Mouse (Mus musculus): ENCODE measurements at regions not wholly inside any gene's neighbourhood (a gene's known extent, or its start where the extent isn't known, plus 50 kb on each side); places are given as distances from the start of the nearest gene placed in this dataset.
A peak's percentile ranks its signal among the peaks of the same experiment; 100 is the strongest.

DNA sequence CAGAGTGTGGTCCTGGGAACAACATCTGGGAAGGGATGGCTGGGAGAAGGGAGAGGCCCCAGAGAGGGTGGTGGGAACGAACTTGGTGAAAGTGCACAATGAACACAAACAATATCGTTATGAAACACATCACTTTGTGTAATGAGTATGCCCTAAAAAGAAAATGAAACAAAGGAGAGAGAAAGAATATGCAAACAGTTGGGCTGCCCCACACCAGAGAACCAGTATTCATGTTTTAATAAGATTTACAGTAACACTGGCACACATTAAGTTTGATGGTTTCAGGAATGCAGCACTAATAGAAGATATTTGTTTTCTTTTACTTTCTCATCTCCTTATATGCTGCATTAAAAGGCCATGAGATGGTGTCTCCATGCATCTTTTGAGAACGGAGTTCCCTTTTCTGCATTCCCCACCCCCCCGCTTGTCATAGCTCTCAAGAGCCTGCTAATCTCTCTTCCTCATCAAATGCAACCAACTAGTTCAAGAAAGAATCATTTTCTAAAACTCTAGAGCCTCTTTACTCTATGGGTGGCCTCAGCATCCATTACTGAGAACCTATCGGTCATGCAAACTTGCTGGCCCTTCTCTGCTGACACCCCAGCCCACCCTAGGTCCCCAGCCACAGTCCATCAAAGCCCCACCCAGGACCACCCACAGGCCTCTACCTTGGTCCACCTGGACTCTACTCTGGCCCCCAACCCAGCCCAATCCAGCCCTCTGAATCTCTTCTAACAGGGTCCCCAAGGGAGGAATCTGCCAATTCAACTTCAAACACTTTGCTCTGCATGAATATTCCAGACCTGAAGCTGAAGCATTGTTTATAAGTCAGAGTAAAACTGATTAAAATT, 379.0 kb upstream of the Nrp1 start:
- no peak for DNase-seq (ENCODE audit: low spot score in 2 of 2)

DNA sequence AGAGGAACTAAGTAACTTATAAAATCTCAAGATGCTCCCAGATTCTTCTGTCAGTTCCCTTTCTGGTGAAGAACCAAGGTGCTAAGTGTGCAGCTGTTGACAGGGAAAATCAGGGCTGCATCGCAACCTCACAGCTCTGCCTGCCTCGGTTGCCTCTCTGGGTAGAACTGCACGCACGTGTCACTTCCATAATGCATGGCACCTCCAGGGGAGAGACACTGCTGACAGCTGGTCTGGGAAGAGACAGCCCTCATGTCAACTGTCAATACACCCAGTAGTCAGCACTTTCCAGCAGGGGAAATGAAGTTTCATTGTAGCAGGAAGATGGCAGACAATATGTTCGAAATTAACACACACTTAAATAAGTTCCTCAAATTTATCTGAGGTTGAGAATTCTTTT, 376.2 kb upstream of the Nrp1 start:
- no peak for DNase-seq (ENCODE audit: low spot score in 2 of 2)

DNA sequence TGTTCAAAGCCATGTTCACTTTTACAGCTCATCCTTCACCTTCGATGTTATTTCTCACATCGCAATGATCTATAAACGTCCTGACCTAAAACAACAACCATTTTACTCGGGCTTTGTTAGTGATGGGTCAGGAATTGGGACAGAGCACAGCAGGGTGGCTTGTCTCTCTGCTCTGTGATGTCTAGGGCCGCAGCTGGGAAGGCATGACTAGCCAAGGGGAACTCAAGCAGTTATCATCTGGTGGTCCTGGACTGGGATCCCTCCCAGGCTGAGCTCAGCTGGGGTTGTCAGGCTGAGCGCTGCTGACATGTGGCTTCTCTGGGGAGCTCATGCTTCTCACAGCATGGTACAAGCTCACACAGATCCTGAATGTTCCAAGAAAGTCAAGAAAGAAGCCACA, 372.8 kb upstream of the Nrp1 start:
- no peak for DNase-seq (ENCODE audit: low spot score in 2 of 2)

DNA sequence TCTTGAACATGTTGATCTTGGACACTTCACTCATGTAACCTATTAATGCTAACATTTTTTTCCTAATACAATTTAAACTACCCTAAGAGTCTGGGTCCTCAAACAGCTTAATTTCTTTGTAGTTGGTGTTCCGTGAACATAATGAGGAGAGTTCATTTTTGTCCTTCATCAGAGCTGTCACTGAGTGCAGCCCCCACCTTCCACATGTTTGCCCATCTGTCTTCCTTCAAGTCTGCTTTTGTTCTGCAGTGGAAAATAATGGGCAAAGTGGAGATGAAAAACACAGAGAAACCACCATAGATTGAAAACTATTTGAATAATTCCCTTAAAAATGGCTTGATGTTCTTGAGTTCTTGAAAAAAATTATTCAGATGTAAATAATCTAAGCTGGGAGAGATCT, 369.5 kb upstream of the Nrp1 start:
- DNase-seq (ENCODE audit: low spot score in 2 of 2), result no peak

GRCm38 (mm10) chr8:127994898-127995297, 363.5 kb upstream of the Nrp1 start:
- DNase-seq (ENCODE audit: low spot score in 2 of 2), result no peak

DNA sequence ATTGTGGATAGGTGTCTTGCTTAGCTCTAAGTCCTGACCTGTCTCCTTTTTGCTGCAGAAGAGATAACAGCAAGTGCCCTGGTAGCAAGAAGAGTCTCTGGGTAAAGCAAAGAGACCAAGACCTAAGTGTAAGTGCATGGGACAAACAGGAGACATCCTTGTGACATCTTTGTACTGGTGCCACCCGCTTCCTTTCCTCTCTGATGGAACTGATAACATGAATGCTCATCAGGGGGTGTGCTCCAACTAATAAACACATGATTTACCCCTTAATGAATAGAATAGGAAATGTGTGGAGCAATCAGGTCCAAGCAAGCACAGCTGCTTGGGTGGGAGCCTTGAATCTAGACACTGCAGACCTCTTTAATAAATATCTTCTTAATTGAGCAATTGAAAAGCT, 362.9 kb upstream of the Nrp1 start:
- no peak for DNase-seq (ENCODE audit: low spot score in 2 of 2)

- no peak for DNase-seq (ENCODE audit: low spot score in 2 of 2)
Measured at GRCm38 (mm10) chr8:128002386-128002785, 356.0 kb upstream of the Nrp1 start.

GRCm38 (mm10) chr8:128002806-128003205, 355.6 kb upstream of the Nrp1 start:
- DNase-seq (ENCODE audit: low spot score in 2 of 2), result no peak

DNA sequence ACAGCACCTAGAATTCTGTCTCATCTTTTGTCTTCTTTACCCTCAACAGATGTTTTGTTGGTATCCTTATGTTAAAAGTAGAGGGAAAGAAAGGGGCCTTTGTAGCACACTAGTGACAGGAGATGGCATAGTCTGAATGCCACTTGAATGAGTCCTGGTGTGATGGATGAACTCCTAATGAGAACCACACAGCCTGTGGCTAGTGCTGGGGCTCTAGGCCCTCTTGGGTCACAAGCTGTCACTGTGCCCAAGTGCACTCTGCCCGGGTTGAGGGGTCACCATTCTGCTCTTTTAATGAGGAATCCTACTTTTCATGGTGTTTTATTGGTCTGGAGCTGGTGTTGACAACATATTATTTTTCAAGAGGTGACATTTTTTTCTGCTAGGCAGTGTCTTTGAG, 355.0 kb upstream of the Nrp1 start:
- no peak for DNase-seq (ENCODE audit: low spot score in 2 of 2)

DNA sequence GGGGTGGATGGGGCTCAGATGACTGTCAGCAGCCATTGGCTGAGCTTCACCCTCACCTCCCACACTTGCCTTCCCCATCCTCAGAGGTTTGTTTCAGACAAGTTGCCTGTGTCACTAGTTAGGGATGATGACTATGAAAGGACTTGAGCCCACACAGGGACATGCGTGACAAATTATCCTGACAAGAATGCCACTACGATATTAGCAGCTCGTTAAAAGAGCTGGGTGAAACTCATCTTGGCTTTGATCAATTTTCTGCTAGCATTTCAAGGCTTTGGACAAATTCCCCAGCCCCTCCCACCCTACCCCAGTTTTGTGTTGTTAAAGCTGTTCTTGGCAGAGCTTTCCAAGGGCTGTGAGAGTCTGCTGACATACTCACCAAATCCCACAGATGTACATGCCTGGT, 354.5 kb upstream of the Nrp1 start:
- no peak for DNase-seq (ENCODE audit: low spot score in 2 of 2)

GRCm38 (mm10) chr8:128009393-128010010, 348.9 kb upstream of the Nrp1 start:
- DNase-seq (ENCODE audit: low spot score in 2 of 2), result no peak

GRCm38 (mm10) chr8:128017171-128017570, 341.2 kb upstream of the Nrp1 start:
- DNase-seq (ENCODE audit: low spot score in 2 of 2), result no peak

- DNase-seq (ENCODE audit: low spot score in 2 of 2), result no peak
Measured at GRCm38 (mm10) chr8:128023661-128024060, 334.7 kb upstream of the Nrp1 start.

DNA sequence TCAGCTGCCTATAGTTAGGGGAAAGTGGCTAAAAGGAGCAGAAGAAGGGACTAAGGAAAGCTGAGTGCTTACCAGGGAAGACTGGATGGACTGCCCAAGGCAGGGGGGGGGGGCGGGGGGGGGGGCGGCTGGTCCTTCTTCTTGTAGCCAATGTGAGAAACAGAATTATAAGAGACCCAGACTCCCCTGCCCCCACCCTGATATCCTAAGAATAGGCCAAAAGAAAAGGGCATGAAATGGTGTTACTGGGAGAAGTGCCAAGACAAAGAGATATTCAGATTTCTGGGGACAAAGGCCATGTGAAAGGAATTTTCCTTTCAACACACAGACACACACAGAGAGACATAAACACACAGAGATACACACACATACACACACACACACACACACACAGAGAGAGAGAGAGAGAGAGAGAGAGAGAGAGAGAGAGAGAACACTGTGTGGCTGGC, 333.6 kb upstream of the Nrp1 start:
- no peak for DNase-seq (ENCODE audit: low spot score in 2 of 2)

DNA sequence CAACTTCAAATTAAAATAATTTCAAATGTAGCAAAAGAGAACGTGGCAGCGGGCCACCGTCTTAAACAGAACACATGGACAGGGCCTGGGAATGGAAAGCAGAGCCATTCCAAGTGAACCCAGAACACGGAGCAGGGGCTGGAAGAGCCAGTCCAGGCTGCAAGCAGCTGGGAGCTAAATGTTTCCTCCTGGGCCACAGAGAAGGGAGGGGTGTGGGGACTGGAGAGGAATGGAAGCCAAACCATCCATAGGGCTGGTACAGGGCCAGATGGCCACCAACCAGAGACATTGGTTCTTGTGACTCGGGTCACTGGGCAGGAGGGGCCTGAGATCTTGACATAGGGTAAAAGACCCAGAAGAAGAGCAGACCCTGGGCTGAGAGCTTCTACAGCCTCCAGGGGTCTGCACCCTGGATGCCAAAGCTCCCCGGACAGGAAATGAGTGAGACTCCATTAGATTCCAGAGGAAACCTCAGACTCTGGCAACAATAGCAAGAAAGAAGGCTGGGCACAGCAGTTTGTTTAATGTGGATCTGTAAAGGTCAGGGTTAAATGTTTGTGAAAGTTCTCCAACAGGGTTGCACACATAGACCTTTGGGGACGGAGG, 333.1 kb upstream of the Nrp1 start:
- DNase-seq (ENCODE audit: low spot score in 2 of 2), result no peak

- no peak for DNase-seq (ENCODE audit: low spot score in 2 of 2)
Measured at GRCm38 (mm10) chr8:128026981-128027380, 331.4 kb upstream of the Nrp1 start.

- peak; percentile 53 to 67 for DNase-seq (ENCODE audit: low spot score in 2 of 2)
Measured at GRCm38 (mm10) chr8:128030335-128031280, 327.8 kb upstream of the Nrp1 start.

DNA sequence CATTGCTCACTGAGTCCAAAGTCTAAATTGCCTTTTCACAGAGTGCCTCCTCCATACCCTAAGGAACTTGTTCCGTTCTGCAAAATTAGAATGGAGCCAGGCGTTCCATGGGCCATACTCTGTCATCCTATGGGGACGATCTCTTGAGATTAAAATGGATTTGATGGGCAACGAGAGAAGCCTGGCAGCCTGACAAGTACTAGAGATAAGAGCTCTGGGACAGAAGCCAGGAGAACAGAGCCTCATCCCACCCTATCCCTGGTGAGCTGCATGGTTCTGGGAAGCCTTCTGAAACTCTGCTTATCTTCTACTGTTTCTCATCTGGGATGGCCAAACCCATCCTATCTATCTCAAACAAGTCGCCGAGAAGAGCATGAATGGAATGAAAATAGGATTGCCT, 324.3 kb upstream of the Nrp1 start:
- no peak for DNase-seq (ENCODE audit: low spot score in 2 of 2)

DNA sequence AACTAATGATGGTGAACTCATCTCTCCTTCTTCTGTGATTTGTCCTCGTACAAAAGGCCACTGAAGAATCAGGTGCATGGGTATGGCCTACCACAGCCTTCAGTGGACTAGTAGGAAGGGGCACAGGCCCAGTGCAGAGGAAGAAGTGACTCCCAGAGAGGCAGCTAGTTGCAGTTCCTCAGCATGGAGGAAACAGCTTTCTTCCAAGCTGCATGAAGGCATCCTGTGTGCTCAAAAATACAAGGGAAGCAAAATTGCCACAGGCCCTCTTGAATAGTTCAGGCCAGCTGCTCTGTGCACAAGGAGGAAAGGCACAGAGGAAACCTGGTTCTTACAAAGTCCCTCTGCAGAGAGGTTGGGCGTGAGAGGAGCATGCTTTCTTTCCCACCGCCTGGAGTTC, 322.7 kb upstream of the Nrp1 start:
- peak in 1 of 2 experiments; percentile 39 for DNase-seq (ENCODE audit: low spot score in 2 of 2)

DNA sequence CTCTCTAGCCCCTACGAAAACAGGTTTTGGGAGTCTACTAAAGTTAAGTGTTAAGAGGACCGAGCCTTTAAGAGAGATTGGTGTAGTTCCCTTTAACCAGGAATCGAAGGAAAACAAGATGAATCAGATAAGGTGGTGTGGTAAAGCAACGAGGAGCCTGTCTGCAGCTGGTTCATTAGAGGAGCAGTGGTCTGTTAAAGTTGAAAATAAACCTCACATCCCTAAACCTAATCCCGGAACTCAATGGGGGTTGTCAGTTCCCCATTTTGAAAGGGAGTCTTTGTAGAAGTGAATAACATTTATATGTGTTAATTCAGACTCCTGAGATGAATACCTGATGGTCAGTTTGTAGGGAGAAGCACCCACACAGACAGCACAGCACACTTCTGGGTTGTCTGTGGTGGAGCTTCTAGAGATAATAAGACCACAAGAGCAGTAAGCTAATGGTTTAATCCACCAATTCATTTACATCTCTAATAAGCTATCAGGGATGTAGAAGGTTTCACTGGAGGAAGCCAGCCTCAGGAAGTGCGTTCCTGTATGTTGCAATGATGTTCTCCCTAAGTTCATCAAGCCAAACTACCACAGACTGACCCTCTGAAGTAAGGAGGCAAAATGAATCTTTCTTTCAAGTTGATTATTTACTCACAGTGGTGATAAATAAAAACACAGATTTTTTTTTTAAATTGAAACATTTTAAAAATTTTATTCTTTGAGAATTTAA, 318.9 kb upstream of the Nrp1 start:
- DNase-seq (ENCODE audit: low spot score in 2 of 2), result no peak

- no peak for DNase-seq (ENCODE audit: low spot score in 2 of 2)
Measured at GRCm38 (mm10) chr8:128042877-128043276, 315.5 kb upstream of the Nrp1 start.
